Mouse (Mus musculus) spleen, adult 2 months (tissue): ENCODE data around the gene Abcc3.

Experiments
- CTCF ChIP-seq: fragments of 200-500 bp; IDR thresholded peaks from 2 replicates; pipeline ENCODE4 v1.5.1; 2011; ENCODE audit warnings: mild to moderate bottlenecking, inconsistent platforms; ENCODE audit not compliant: insufficient read depth, insufficient read length, insufficient replicate concordance; ENCODE audit errors: extremely low read depth
- POLR2A ChIP-seq: fragments of 200-500 bp; IDR thresholded peaks from 2 replicates; pipeline ENCODE4 v1.6.1; 2011; ENCODE audit warnings: low read depth, low read length, inconsistent platforms

- TF ChIP-seq CTCF (no peak), POLR2A (no peak)
Observed at GRCm38 (mm10) chr11:94324618-94325017, 68.2 kb downstream of the Abcc3 start.
